Mouse (Mus musculus) embryonic facial prominence, embryonic 15.5 days (tissue): ENCODE data around the gene Pex11b. TPM values are rescaled to one million over a fixed set of nuclear protein-coding genes. Genes with fewer than 3 reads are reported as not detected.
"Not testable (repeated sequence)": the region's sequence is repeated elsewhere in the genome, so short reads cannot be mapped to it uniquely, and the experiment has no call there.

ENCODE experiments used
- ATAC-seq: fragments of 200-750 bp; cut with Nextera tagmentation; 2 replicates; pipeline ENCODE4 v1.8.0; 2017; ENCODE audit warnings: low read depth, moderate TSS enrichment; ENCODE audit not compliant: insufficient number of reproducible peaks, low FRiP score, low TSS enrichment
- H3K27ac ChIP-seq: fragments of 300-500 bp; sonication (generic); replicated peaks from 2 replicates; pipeline ENCODE4 v1.5.1; 2015; ENCODE audit warnings: mild to moderate bottlenecking, inconsistent platforms
- H3K27me3 ChIP-seq: fragments of 300-500 bp; sonication (generic); 2 replicates; pipeline ENCODE4 v1.6.1; 2015; ENCODE audit warnings: inconsistent platforms
- H3K36me3 ChIP-seq: fragments of 300-500 bp; sonication (generic); 2 replicates; pipeline ENCODE4 v1.6.1; 2015; ENCODE audit warnings: mild to moderate bottlenecking, inconsistent platforms
- H3K4me1 ChIP-seq: fragments of 300-500 bp; sonication (generic); 2 replicates; pipeline ENCODE4 v1.6.1; 2015; ENCODE audit warnings: inconsistent platforms
- H3K4me2 ChIP-seq: fragments of 300-500 bp; sonication (generic); replicated peaks from 2 replicates; pipeline ENCODE4 v1.6.1; 2015; ENCODE audit warnings: mild to moderate bottlenecking, inconsistent platforms
- H3K4me3 ChIP-seq: fragments of 300-500 bp; sonication (generic); replicated peaks from 2 replicates; pipeline ENCODE4 v1.5.1; 2015; ENCODE audit warnings: mild to moderate bottlenecking, inconsistent platforms
- H3K9ac ChIP-seq: fragments of 300-500 bp; sonication (generic); 2 replicates; pipeline ENCODE4 v1.6.1; 2015; ENCODE audit warnings: inconsistent platforms
- H3K9me3 ChIP-seq: fragments of 300-500 bp; sonication (generic); replicated peaks from 2 replicates; pipeline ENCODE4 v1.6.1; 2016; ENCODE audit warnings: inconsistent platforms
- WGBS: fragments of 180-500 bp; shearing (Covaris S2); methylation state at CpG from one replicate; pipeline ENCODE4 v1.1.7; 2015; 5-methylcytosine and 5-hydroxymethylcytosine counted together
- polyA plus RNA-seq: library from polyadenylated mRNA; unstranded; fragments of >200 nt; fragmentation: Nextera tagmentation; extraction: Ambion mirVana; gene quantifications from 2 replicates; pipeline ENCODE4 v1.2.1, GENCODE M21; 2015

Pex11b gene
- polyA plus RNA-seq, 1 experiment from 2014 or later = 58.7 TPM

DNA sequence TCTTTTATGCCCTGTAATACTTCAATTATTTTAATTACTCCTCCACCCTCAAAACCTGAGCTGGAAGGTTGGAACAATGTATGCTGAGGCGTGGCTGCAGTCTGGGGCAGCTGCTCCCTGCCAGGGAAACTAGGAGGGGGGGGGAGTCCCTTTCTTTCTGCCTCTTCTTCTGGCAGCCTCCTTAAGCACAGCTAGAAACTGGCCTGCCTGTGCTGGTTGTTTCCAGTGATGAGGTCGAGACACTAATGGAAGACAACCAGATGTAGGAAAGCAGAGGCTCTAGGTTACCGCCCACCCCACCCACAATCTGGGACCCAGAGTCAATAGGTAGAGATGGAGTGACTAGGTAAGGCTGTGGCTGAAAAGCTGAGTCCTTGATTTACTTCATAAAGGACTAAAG, 40.5 kb downstream of the Pex11b start:
- ATAC-seq = peak; percentile 11; the same call in 1 of the 2 replicates
- WGBS = 47% methylated on average over 3 of the region's 3 CpGs

DNA sequence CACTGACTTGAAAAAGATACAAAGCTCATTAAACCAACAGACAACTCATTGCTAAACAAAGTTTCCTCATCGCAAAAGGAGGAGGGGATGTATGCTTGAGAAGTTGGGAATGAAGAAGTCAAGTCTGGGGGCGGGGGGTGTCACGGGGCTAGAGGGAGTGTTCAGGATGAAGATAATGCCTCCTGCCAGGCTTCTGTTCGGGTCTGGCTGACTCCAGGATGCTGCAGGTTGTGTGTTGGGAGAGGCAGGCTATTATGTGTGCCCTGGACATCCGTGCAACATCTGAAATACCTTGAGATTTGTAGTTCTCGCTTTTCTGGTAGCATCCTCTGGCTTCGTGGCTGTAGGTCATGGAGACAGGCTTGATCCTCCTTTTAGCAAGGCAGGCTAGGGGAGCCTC, 43.3 kb downstream of the Pex11b start:
- ATAC-seq = no peak
- H3K4me1 ChIP-seq = peaks cover 13% of the 10 kb centered on the region
- H3K9ac ChIP-seq = no peak overlapping the region
- no peaks in the 10 kb centered on the region for H3K9me3 ChIP-seq
- H3K4me2 ChIP-seq = no peak overlapping the region
- 65% methylated on average over 7 of the region's 7 CpGs for WGBS
- peaks cover 5% of the 10 kb centered on the region for H3K27me3 ChIP-seq
- 0 out of 2 replicates have a peak overlapping the region, but pooled peaks have one; percentile 34 for H3K27ac ChIP-seq
- no peak overlapping the region for H3K4me3 ChIP-seq
- H3K36me3 ChIP-seq = no peaks in the 10 kb centered on the region

More for the DNA sequence above, 40.5 kb downstream of the Pex11b start:
- Histone ChIP-seq H3K4me2 (no peak overlapping the region), H3K4me3 (no peak overlapping the region), H3K36me3 (no peaks in the 10 kb centered on the region), H3K9me3 (no peaks in the 10 kb centered on the region), H3K4me1 (peaks cover 14% of the 10 kb centered on the region), H3K27me3 (peaks cover 3% of the 10 kb centered on the region; the same call in 1 of the 2 replicates), H3K27ac (peak overlapping the region; percentile 78; the same call in 1 of the 2 replicates), H3K9ac (no peak overlapping the region)

DNA sequence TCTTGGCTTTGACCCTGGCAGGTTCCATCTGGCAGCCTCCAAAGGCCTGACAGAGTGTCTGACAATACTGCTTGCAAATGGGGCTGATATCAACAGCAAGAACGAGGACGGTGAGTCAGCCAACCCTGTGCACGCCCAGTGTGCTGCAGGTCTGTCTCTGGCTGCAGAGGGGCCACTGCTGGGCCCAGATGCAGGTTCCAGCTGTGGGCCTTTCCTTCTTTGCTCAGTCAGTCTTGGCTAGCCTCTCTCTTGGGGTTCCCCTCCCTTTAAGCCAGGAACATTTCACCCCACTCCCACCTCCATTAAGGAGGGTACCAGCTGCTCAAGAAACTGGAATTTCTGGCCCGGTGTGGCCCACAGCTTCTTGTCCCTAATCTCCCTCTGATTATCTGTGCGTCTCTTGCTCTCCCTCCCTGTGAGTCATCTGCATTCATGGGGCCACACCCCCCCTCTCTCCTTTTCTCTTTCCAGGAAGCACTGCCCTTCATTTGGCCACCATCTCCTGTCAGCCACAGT, 44.0 kb downstream of the Pex11b start:
- Histone ChIP-seq H3K4me2 (no peak overlapping the region), H3K4me1 (peaks cover 17% of the 10 kb centered on the region), H3K9me3 (no peaks in the 10 kb centered on the region), H3K9ac (no peak overlapping the region), H3K4me3 (no peak overlapping the region), H3K36me3 (no peaks in the 10 kb centered on the region), H3K27ac (0 out of 2 replicates have a peak overlapping the region, but pooled peaks have one; percentile 34), H3K27me3 (peaks cover 12% of the 10 kb centered on the region)
- WGBS = 22% methylated on average over 5 of the region's 5 CpGs
- peak; percentile 58; the same call in 1 of the 2 replicates for ATAC-seq

DNA sequence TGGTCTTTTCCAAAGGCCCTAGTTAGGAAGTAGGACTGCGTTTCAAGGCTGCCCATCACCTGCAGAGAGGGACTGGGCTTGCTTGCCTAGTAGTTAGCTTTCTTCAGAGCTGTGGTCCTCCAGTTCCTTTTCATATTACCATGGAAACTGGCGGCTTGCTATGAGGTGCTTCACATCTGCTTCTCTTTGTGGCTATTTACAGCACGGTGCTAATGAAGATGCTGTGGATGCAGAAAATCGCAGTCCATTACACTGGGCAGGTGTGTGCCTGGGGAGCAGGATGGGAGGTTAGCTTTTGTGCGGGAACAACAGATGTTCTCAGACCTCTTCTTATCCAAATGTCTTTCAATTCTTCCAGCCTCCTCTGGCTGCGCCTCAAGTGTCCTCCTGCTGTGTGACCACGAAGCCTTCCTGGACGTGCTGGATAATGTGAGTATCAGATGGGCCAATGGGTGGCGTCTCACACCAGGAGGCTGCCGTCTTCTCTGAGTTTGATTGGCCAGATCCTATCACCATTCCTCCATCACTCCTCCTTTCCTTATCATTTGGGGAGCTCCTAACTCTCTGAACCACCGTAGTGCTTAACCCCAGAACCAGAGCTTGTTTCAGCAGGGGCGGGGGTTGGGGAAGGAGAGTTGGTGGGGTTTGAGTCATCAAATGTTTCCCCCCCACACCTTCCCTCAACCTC, 45.2 kb downstream of the Pex11b start:
- H3K4me3 ChIP-seq = no peak overlapping the region
- WGBS = 32% methylated on average over 12 of the region's 12 CpGs
- no peaks in the 10 kb centered on the region for H3K9me3 ChIP-seq
- H3K27me3 ChIP-seq = peaks cover 14% of the 10 kb centered on the region
- H3K4me1 ChIP-seq = peaks cover 23% of the 10 kb centered on the region
- no peak overlapping the region for H3K4me2 ChIP-seq
- ATAC-seq = no peak
- no peak overlapping the region for H3K27ac ChIP-seq
- no peaks in the 10 kb centered on the region for H3K36me3 ChIP-seq
- H3K9ac ChIP-seq = no peak overlapping the region

DNA sequence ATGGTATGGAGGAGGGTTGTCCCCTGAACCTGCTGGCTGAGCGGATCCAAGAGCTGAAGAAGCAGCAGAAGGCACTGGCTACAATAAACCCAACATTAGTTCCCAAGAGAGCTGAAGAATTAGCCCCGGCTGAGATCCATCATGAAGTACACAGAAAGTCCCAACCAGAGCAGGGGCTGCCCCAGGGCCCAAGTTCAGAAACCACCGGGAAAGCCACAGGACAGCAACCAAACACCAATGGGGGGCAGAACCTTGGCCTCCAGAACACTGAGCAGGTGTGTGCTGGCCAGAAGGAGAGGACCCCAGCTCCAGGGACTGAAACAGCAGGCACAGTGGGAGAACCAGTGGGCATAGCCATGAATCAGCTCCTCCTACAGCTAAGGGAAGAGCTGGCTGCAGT, 48.3 kb downstream of the Pex11b start:
- Histone ChIP-seq H3K27me3 (peaks cover 14% of the 10 kb centered on the region), H3K27ac (no peak overlapping the region), H3K4me3 (no peak overlapping the region), H3K9me3 (no peaks in the 10 kb centered on the region), H3K36me3 (no peaks in the 10 kb centered on the region), H3K4me2 (no peak overlapping the region), H3K9ac (no peak overlapping the region), H3K4me1 (peaks cover 20% of the 10 kb centered on the region)
- 71% methylated on average over 3 of the region's 3 CpGs for whole genome bisulfite sequencing
- ATAC-seq = no peak

DNA sequence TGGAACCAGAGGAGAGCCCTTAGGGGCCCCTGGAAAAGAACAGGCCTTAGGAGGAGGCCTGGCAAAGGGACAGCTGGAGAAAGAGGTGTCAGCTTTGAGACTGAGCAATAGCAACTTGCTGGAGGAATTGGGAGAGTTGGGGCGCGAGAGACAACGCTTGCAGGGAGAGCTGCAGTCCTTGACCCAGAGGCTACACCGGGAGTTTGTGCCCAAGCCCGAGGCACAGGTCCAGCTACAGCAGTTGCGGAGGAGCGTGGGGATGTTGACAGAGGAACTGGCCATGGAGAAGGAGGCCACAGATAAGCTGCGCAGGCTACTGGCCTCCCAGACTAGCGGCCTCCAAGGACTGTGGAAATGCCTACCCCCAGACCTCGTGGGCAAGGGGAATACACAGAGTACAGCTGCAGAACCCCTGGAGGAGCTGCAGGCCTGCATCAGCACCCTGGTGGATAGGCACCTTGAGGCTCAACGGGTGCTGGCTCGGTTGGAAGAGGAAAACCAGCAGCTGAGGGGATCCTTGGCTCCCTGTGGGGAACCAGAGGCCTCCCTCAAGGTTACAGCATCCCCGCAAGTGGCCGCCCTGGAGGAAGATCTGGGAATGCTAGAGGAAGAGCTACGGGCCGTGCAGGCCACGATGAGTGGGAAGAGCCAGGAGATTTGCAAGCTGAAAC, 49.1 kb downstream of the Pex11b start:
- Histone ChIP-seq H3K4me1 (peaks cover 16% of the 10 kb centered on the region), H3K36me3 (no peaks in the 10 kb centered on the region), H3K9ac (no peak overlapping the region), H3K9me3 (no peaks in the 10 kb centered on the region), H3K4me3 (peak overlapping the region; percentile 21), H3K4me2 (peak overlapping the region; percentile 47), H3K27ac (no peak overlapping the region), H3K27me3 (peaks cover 14% of the 10 kb centered on the region)
- no peak for ATAC-seq
- WGBS = 61% methylated on average over 17 of the region's 17 CpGs

DNA sequence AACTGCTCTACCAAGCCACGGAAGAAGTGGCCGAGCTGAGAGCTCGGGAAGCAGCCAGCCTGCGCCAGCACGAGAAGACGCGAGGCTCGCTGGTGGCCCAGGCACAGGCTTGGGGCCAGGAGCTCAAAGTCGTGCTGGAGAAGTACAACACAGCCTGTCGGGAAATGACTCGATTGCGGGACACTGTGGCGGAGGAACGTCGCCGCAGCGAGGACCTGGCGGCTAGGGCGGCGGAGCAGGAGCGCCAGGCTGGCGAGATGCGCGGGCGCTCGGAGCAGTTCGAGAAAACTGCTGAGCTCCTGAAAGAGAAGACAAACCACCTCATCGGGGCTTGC, 49.6 kb downstream of the Pex11b start:
- Histone ChIP-seq H3K4me1 (peaks cover 14% of the 10 kb centered on the region), H3K9me3 (no peaks in the 10 kb centered on the region), H3K36me3 (no peaks in the 10 kb centered on the region), H3K4me2 (peak overlapping the region; percentile 47), H3K9ac (no peak overlapping the region), H3K27ac (no peak overlapping the region), H3K27me3 (peaks cover 12% of the 10 kb centered on the region), H3K4me3 (peak overlapping the region; percentile 21)
- 33% methylated on average over 28 of the region's 28 CpGs for whole genome bisulfite sequencing
- no peak for ATAC-seq

DNA sequence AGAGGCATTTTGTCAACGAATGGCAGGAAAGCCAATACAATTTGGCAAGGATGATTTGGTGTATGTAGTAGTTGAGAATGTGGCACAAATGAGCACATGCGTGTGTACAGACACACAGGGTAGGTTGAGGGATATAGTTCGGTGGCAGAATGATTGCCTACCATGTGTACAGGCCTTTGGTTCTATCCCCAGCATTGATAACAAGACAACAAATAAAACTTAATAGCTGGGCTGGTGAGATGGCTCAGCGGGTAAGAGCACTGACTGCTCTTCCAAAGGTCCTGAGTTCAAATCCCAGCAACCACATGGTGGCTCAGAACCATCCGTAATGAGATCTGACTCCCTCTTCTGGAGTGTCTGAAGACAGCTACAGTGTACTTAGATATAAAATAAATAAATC, 50.9 kb downstream of the Pex11b start:
- not testable (repeated sequence) for H3K4me3 ChIP-seq, H3K9ac ChIP-seq, H3K27ac ChIP-seq, H3K4me2 ChIP-seq, ATAC-seq, H3K36me3 ChIP-seq, H3K9me3 ChIP-seq
- peaks cover 14% of the 10 kb centered on the region for H3K4me1 ChIP-seq
- 90% methylated on average over 5 of the region's 5 CpGs for WGBS
- peaks cover 11% of the 10 kb centered on the region for H3K27me3 ChIP-seq

DNA sequence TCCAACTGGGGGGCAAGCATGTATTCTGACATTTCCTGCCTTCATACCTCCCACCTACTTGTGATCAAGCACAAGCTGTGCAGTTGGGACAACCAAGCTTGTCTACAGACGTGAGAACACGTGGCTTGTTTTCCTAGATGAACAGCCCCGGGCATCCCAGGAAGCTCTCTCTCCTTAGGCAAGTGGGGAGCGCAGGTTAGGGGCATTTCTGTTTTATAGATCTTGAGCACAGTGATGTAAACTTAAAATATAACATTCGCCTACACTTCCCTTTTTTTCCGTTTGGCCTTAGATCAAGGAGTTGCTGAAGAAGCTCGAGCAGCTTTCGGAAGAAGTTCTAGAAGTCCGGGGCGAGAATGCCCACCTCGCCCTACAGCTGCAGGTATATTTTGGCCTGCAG, 53.7 kb downstream of the Pex11b start:
- peaks cover 15% of the 10 kb centered on the region for H3K4me1 ChIP-seq
- no peaks in the 10 kb centered on the region for H3K9me3 ChIP-seq
- no peaks in the 10 kb centered on the region for H3K36me3 ChIP-seq
- ATAC-seq = no peak
- H3K9ac ChIP-seq = no peak overlapping the region
- peaks cover 6% of the 10 kb centered on the region for H3K27me3 ChIP-seq
- 75% methylated on average over 11 of the region's 11 CpGs for WGBS
- H3K4me3 ChIP-seq = no peak overlapping the region
- H3K4me2 ChIP-seq = no peak overlapping the region
- H3K27ac ChIP-seq = no peak overlapping the region

DNA sequence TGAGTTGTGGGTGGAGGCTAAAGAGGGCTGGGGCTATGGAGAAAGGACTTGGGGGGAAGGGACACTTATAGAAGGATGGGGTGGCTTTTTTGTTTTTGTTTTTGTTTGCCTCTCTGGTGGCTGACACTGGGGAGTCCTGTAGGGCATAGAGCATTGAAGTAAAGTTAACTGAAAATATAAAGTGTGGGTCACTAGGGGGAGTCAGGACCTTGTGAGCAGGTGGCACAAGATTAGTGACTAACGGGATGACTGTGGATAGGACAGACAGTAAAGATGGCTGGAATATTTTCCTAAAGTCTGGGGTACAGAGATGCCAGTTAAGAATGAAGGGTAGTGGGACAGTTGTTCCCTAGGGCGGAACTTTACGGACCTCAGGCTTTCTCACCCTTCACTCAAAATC, 55.1 kb downstream of the Pex11b start:
- H3K9ac ChIP-seq = no peak overlapping the region
- 0 out of 2 replicates have a peak, but pooled peaks cover 3% of the 10 kb centered on the region for H3K4me1 ChIP-seq
- no peaks in the 10 kb centered on the region for H3K9me3 ChIP-seq
- ATAC-seq = no peak
- no peaks in the 10 kb centered on the region for H3K36me3 ChIP-seq
- 60% methylated on average over 3 of the region's 3 CpGs for WGBS
- no peak overlapping the region for H3K4me3 ChIP-seq
- no peak overlapping the region for H3K27ac ChIP-seq
- no peaks in the 10 kb centered on the region for H3K27me3 ChIP-seq
- no peak overlapping the region for H3K4me2 ChIP-seq

DNA sequence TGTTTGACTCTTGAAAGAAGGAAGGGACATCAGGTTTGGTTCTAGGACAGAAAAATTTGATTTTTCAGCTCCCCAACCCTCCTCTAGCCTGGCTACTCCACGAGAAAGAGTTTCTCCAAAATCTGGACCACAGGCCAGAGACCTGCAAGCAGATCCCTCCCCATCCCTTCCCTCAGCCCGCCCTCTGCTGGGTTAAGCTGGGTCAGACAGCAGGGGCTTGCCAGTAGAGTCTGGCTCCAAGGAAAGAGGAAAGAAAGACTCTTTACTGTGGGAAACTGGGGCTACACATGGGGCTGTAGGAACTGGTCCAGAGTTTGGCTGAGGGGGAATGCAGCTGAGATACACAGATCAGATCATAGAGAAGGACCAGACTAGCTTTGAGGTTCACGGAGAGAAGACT, 57.3 kb downstream of the Pex11b start:
- H3K9me3 ChIP-seq = no peaks in the 10 kb centered on the region
- 15% methylated on average over 3 of the region's 3 CpGs for WGBS
- no peak for ATAC-seq
- no peaks in the 10 kb centered on the region for H3K36me3 ChIP-seq
- H3K27ac ChIP-seq = no peak overlapping the region
- no peak overlapping the region for H3K4me3 ChIP-seq
- H3K9ac ChIP-seq = no peak overlapping the region
- no peak overlapping the region for H3K4me2 ChIP-seq
- peaks cover 10% of the 10 kb centered on the region for H3K4me1 ChIP-seq
- no peaks in the 10 kb centered on the region for H3K27me3 ChIP-seq
